Mouse (Mus musculus) cerebellum, adult 2 months (tissue): ENCODE data around the gene Lrrc61.

Experiments used
- CTCF ChIP-seq: fragments of 200-500 bp; IDR thresholded peaks from 2 replicates; pipeline ENCODE4 v1.5.1; 2011; ENCODE audit warnings: low read depth, mild to moderate bottlenecking, control low read depth, low read length, moderate library complexity, borderline replicate concordance; ENCODE audit not compliant: insufficient read depth
- POLR2A ChIP-seq: fragments of 200-500 bp; IDR thresholded peaks from 2 replicates; pipeline ENCODE4 v1.6.1; 2011; ENCODE audit warnings: low read length, control low read depth, borderline replicate concordance; ENCODE audit not compliant: insufficient read depth

DNA sequence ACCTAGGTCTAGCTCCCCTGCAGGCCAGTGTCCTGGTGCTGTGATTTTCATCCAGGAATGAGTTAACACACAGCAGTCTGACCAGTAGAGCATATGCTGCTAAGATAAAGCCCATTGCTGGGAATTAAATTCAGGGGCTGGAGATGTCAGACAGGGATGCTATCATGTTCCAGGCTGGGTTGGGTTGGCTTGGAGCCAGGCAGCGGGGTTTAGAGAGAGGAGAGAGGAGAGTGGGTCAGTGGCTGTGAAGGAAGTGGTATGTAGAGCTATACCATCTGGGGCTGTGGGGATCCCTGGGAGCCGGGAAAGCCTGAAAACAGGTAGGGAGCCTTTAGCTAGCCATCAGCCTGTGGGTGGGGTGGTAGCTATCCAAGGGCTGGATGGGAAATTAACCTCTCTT lies 23.7 kb upstream of the Lrrc61 start:
- TF ChIP-seq CTCF, result no peak
- no peak for TF ChIP-seq POLR2A
